Mouse (Mus musculus) ES-E14 (cell line): Measurements from ENCODE around the gene Chac1. TPM values are rescaled to one million over a fixed set of nuclear protein-coding genes. Genes with fewer than 3 reads are reported as not detected.

ENCODE experiments used
- DNase-seq: peaks from one replicate; pipeline ENCODE4 v3.0.0-alpha.2; 2013; ENCODE audit warnings: low read depth, low spot score
- H3K27ac ChIP-seq: 2 replicates; pipeline ENCODE4 v1.5.1; 2012; ENCODE audit warnings: low read depth, mild to moderate bottlenecking, low read length, moderate library complexity, mixed read lengths; ENCODE audit not compliant: poor library complexity, insufficient read depth, severe bottlenecking
- H3K36me3 ChIP-seq: 2 replicates; pipeline ENCODE4 v1.6.1; 2012; ENCODE audit warnings: mild to moderate bottlenecking, low read length, moderate library complexity, mixed read lengths; ENCODE audit not compliant: control insufficient read depth, poor library complexity, insufficient read depth, severe bottlenecking
- H3K4me1 ChIP-seq, 2 experiments: fragments of 150-350 bp in 1 of 2; sonication (generic) in 1 of 2; 2 replicates each; pipeline ENCODE4 v1.6.1; 2012; ENCODE audit warnings: low read length in 2 of 2, mild to moderate bottlenecking in 1 of 2, mixed read lengths in 1 of 2; ENCODE audit not compliant: control insufficient read depth in 2 of 2, insufficient read depth in 2 of 2, poor library complexity in 1 of 2
- H3K4me3 ChIP-seq, 2 experiments: fragments of 150-350 bp in 1 of 2; sonication (generic) in 1 of 2; 2 replicates each; pipeline ENCODE4 v1.5.1; 2012; ENCODE audit warnings: low read length in 2 of 2, low read depth in 1 of 2, mild to moderate bottlenecking in 1 of 2, mixed read lengths in 1 of 2; ENCODE audit not compliant: insufficient read depth in 1 of 2, poor library complexity in 1 of 2, severe bottlenecking in 1 of 2
- H3K9ac ChIP-seq: 2 replicates; pipeline ENCODE4 v1.6.1; 2012; ENCODE audit warnings: low read depth, mild to moderate bottlenecking, low read length, mixed read lengths; ENCODE audit not compliant: poor library complexity, insufficient read depth, severe bottlenecking
- H3K9me3 ChIP-seq: fragments of 150-350 bp; sonication (generic); 2 replicates; pipeline ENCODE4 v1.6.1; 2012; ENCODE audit warnings: low read depth, mild to moderate bottlenecking, low read length; ENCODE audit not compliant: control insufficient read depth, insufficient read depth
- CHD2 ChIP-seq: IDR thresholded peaks from 2 replicates; pipeline ENCODE4 v1.6.1; 2014; ENCODE audit warnings: mild to moderate bottlenecking, low read depth, low read length, inconsistent platforms
- HCFC1 ChIP-seq: IDR thresholded peaks from 2 replicates; pipeline ENCODE4 v1.6.1; 2012; ENCODE audit warnings: low read length, inconsistent platforms, borderline replicate concordance; ENCODE audit not compliant: insufficient read depth
- MAFK ChIP-seq: IDR thresholded peaks from 2 replicates; pipeline ENCODE4 v1.6.1; 2014; ENCODE audit warnings: mild to moderate bottlenecking, low read depth, low read length, inconsistent platforms; ENCODE audit not compliant: insufficient read depth
- ZC3H11A ChIP-seq: IDR thresholded peaks from 2 replicates; pipeline ENCODE4 v1.6.1; 2012; ENCODE audit warnings: low read depth, mild to moderate bottlenecking, inconsistent platforms, low read length, borderline replicate concordance
- ZNF384 ChIP-seq: IDR thresholded peaks from 2 replicates; pipeline ENCODE4 v1.6.1; 2012; ENCODE audit warnings: low read depth, low read length, inconsistent platforms
- in situ Hi-C, 2 experiments: fragments of 600-800 bp; cut with MboI; formaldehyde crosslinking; loops; one replicate each; pipeline ENCODE4 v1.15.1; 2025; ENCODE audit warnings: low sequenced_read_pairs in 2 of 2, inconsistent platforms in 1 of 2; ENCODE audit not compliant: unreplicated experiment in 2 of 2
- total RNA-seq: library from RNA; depleted of rRNA; stranded (reverse); fragments of 300-350 nt; gene quantifications from 2 replicates; pipeline ENCODE4 v1.2.3, GENCODE M21; 2012

The Chac1 gene
- total RNA-seq, 1 experiment = 20.9 TPM

GRCm38 (mm10) chr2:119311544-119311943 lies 39.5 kb upstream of the Chac1 start:
- H3K27ac ChIP-seq = no peak overlapping the region

GRCm38 (mm10) chr2:119312380-119312958 lies 38.6 kb upstream of the Chac1 start:
- DNase-seq = no peak
- in situ Hi-C loops = no loop called here
- H3K36me3 ChIP-seq = no peaks in the 10 kb centered on the region
- H3K27ac ChIP-seq = no peak overlapping the region; the same call in 1 of the 2 replicates
- H3K9ac ChIP-seq = no peak overlapping the region
- H3K4me1 ChIP-seq = no peaks in the 10 kb centered on the region
- H3K9me3 ChIP-seq = no peaks in the 10 kb centered on the region
- H3K4me3 ChIP-seq = no peak overlapping the region
- no peak for TF ChIP-seq ZNF384
- no peak for TF ChIP-seq ZC3H11A
- no peak for TF ChIP-seq CHD2
- no peak for TF ChIP-seq MAFK
- no peak for TF ChIP-seq HCFC1

More at GRCm38 (mm10) chr2:119311544-119311943, 39.5 kb upstream of the Chac1 start:
- in situ Hi-C loops = no loop called here
- no peak for DNase-seq
- H3K4me1 ChIP-seq = no peaks in the 10 kb centered on the region
- no peaks in the 10 kb centered on the region for H3K9me3 ChIP-seq
- H3K4me3 ChIP-seq = no peak overlapping the region
- H3K36me3 ChIP-seq = no peaks in the 10 kb centered on the region
- TF ChIP-seq CHD2 = no peak
- TF ChIP-seq MAFK = no peak
- H3K9ac ChIP-seq = no peak overlapping the region

- no peak overlapping the region for H3K9ac ChIP-seq
- no peak overlapping the region for H3K27ac ChIP-seq
- TF ChIP-seq ZC3H11A (no peak), HCFC1 (no peak), MAFK (no peak), ZNF384 (no peak), CHD2 (no peak)
- H3K36me3 ChIP-seq = no peaks in the 10 kb centered on the region
- in situ Hi-C loops = no loop called here
- no peak for DNase-seq
- H3K4me3 ChIP-seq = no peak overlapping the region
- H3K4me1 ChIP-seq = no peaks in the 10 kb centered on the region
- H3K9me3 ChIP-seq = no peaks in the 10 kb centered on the region
Measured at GRCm38 (mm10) chr2:119313780-119314479, 37.1 kb upstream of the Chac1 start.

- H3K9me3 ChIP-seq = no peaks in the 10 kb centered on the region
- no peak for TF ChIP-seq MAFK
- no peak for TF ChIP-seq ZNF384
- no peak for TF ChIP-seq CHD2
- TF ChIP-seq ZC3H11A = no peak
- TF ChIP-seq HCFC1 = no peak
- H3K36me3 ChIP-seq = no peaks in the 10 kb centered on the region
- in situ Hi-C loops = no loop called here
- no peaks in the 10 kb centered on the region for H3K4me1 ChIP-seq
- H3K9ac ChIP-seq = no peak overlapping the region
- H3K4me3 ChIP-seq = no peak overlapping the region
- no peak overlapping the region for H3K27ac ChIP-seq
- DNase-seq = no peak
Measured at GRCm38 (mm10) chr2:119314742-119315310, 36.2 kb upstream of the Chac1 start.
